Mouse (Mus musculus) liver, embryonic 14 days (tissue): ENCODE measurements around the gene Gpt2. TPM values are rescaled to one million over a fixed set of nuclear protein-coding genes. Genes with fewer than 3 reads are reported as not detected.

Experiments used
- polyA plus RNA-seq: library from polyadenylated mRNA; depleted of rRNA; stranded (reverse); fragments of >200 nt; gene quantifications from 2 replicates; pipeline ENCODE4 v1.2.3, GENCODE M21; 2012; rRNA removed

Gene Gpt2
- polyA plus RNA-seq, result 8.2 and 9.5 TPM in 2 replicates

GRCm38 (mm10) chr8:85492125-85492875, at the start of gene Gpt2:
Gene Gpt2 (plus strand): TSS chr8:85492576.

GRCm38 (mm10) chr8:85555181-85556145, 63.1 kb downstream of the Gpt2 start, which contains the start of gene Dnaja2:
Gene Dnaja2 (minus strand): TSS chr8:85555344.

Other genes starting within 250 kb of the Gpt2 start
- 77.9 and 84.9 TPM in 2 replicates for gene Orc6, start 192.9 kb upstream of the Gpt2 start, polyA plus RNA-seq
- gene Vps35, start 192.8 kb upstream of the Gpt2 start, polyA plus RNA-seq, result 35.2 and 44.8 TPM in 2 replicates
- gene Mylk3, start 106.2 kb upstream of the Gpt2 start, polyA plus RNA-seq, result 35.7 and 43.8 TPM in 2 replicates
- gene 4921524J17Rik, start 59.7 kb upstream of the Gpt2 start, polyA plus RNA-seq, result 8.3 and 8.5 TPM in 2 replicates
- gene Dnaja2, start 62.8 kb downstream of the Gpt2 start, polyA plus RNA-seq, result 29.6 and 31.1 TPM in 2 replicates
- gene Neto2, start 208.3 kb downstream of the Gpt2 start, polyA plus RNA-seq, result 0.72 and 0.74 TPM in 2 replicates